ENCODE assay signal across 12 mouse cellular contexts in the genomic region with DNA sequence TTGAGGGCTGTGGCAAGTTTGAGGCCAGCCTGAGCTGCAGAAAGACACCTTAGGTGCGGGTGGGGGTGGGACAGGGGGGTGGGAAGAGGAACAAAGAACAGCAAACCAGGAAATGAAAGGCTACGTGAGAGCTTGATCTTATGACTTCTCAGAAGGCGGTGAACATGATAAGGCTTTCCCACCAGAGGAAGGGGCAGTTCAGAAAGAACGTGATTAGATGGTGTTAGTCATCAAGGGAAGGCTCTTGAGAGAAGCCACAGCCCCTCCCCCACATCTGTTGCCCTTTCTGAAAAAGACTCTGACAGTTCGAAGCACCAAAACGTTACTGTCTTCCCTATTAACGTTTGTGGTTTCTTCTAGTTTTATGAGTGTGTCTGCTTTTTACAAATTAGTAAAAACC.
DNase-seq lines count a peak whose midpoint lies in the region; ATAC-seq and TF ChIP-seq lines count a peak whose summit lies in the region.
"Had no signal": no experiment of that assay in that cellular context is flagged by ENCODE, and none has a peak within 500 bp of the region (broad histone marks: within the 10 kb centered on the region; RNA-seq: fewer than 3 reads in every experiment).

No protein-coding gene starts in this region.

- H3K36me3 ChIP-seq in heart, postnatal 0 days (replicated peaks; ENCODE audit: control insufficient read depth, insufficient read depth, low read length): no peaks in the 10 kb centered on the region
- H3K36me3 ChIP-seq in intestine, embryonic 15.5 days: no peaks in the 10 kb centered on the region
- no peaks in the 10 kb centered on the region for H3K36me3 ChIP-seq in small intestine, adult 2 months (ENCODE audit: control insufficient read depth, insufficient read depth, low read length)
- H3K36me3 ChIP-seq: limb, embryonic 15.5 days; neural tube, embryonic 13.5 days had no signal

- no peaks in the 10 kb centered on the region for H3K27me3 ChIP-seq in heart, postnatal 0 days (ENCODE audit: control insufficient read depth, insufficient read depth, low read length)
- H3K27me3 ChIP-seq in intestine, embryonic 15.5 days (replicated peaks): no peaks in the 10 kb centered on the region
- no peaks in the 10 kb centered on the region for H3K27me3 ChIP-seq in small intestine, adult 2 months (ENCODE audit: control insufficient read depth, insufficient read depth, low read length)
- H3K27me3 ChIP-seq: limb, embryonic 15.5 days; neural tube, embryonic 13.5 days had no signal

- no peak overlapping the region for H3K4me3 ChIP-seq in heart, postnatal 0 days (ENCODE audit: low read depth, low read length)
- no peak overlapping the region for H3K4me3 ChIP-seq in intestine, embryonic 15.5 days (replicated peaks)
- H3K4me3 ChIP-seq in small intestine, adult 2 months (ENCODE audit: low read depth, low read length): no peak overlapping the region
- H3K4me3 ChIP-seq: limb, embryonic 15.5 days; neural tube, embryonic 13.5 days had no signal

- WGBS in heart, postnatal 0 days: 8% methylated on average over 7 of the region's 7 CpGs
- WGBS in intestine, embryonic 15.5 days: 25% methylated on average over 7 of the region's 7 CpGs
- 13% methylated on average over 7 of the region's 7 CpGs for WGBS in small intestine, adult 2 months

- no peak for TF ChIP-seq EP300 in heart, postnatal 0 days (IDR thresholded peaks at IDR 0.05; ENCODE audit: low read depth)

- no peaks in the 10 kb centered on the region for H3K9me3 ChIP-seq in heart, postnatal 0 days (replicated peaks; ENCODE audit: control insufficient read depth, low read length)
- H3K9me3 ChIP-seq in intestine, embryonic 15.5 days: no peaks in the 10 kb centered on the region
- H3K9me3 ChIP-seq: limb, embryonic 15.5 days; neural tube, embryonic 13.5 days had no signal

- H3K4me1 ChIP-seq in heart, postnatal 0 days (ENCODE audit: control insufficient read depth, insufficient read depth): peaks cover 4% of the 10 kb centered on the region; the same call in 1 of the 2 replicates
- H3K4me1 ChIP-seq in intestine, embryonic 15.5 days (replicated peaks): 0 out of 2 replicates have a peak, but pooled peaks cover 3% of the 10 kb centered on the region
- H3K4me1 ChIP-seq in small intestine, adult 2 months (ENCODE audit: control insufficient read depth, insufficient read depth, insufficient read length, low read length): no peaks in the 10 kb centered on the region; the same call in 1 of the 2 replicates
- H3K4me1 ChIP-seq: limb, embryonic 15.5 days had no signal

- ATAC-seq in heart, postnatal 0 days (ENCODE audit: insufficient read depth, low read depth): no peak
- ATAC-seq in intestine, embryonic 15.5 days: peak; percentile 86

- no peak overlapping the region for H3K9ac ChIP-seq in heart, postnatal 0 days (replicated peaks; ENCODE audit: low read depth, low read length)
- H3K9ac ChIP-seq in intestine, embryonic 15.5 days: no peak overlapping the region
- H3K9ac ChIP-seq: limb, embryonic 15.5 days; neural tube, embryonic 13.5 days had no signal

- TF ChIP-seq POLR2A in small intestine, adult 2 months (IDR thresholded peaks at IDR 0.05; ENCODE audit: low read depth, low read length): no peak

- no peak overlapping the region for H3K27ac ChIP-seq in heart, postnatal 0 days (ENCODE audit: low read depth)
- no peak overlapping the region for H3K27ac ChIP-seq in intestine, embryonic 15.5 days
- H3K27ac ChIP-seq in small intestine, adult 2 months (ENCODE audit: insufficient read depth, low read depth, low read length): peak overlapping the region; percentile 45; the same call in 1 of the 2 replicates
- H3K27ac ChIP-seq: kidney, postnatal 0 days; limb, embryonic 15.5 days; neural tube, embryonic 13.5 days had no signal

- DNase-seq in heart, postnatal 0 days (ENCODE audit: low spot score): peak; percentile 37
- no peak for DNase-seq in heart, adult 9 months (ENCODE audit: low spot score in 2 of 2)
- peak; percentile 19 for DNase-seq in thymus, postnatal 14 days
- no peak for DNase-seq in thymus, postnatal 25 days
- DNase-seq in left cerebral cortex, postnatal 14 days (ENCODE audit: low spot score in 2 of 2): no peak
- no peak for DNase-seq in cerebellum, postnatal 25 days
- DNase-seq: adrenal gland, postnatal 36 days had no signal

- TF ChIP-seq CTCF in heart, postnatal 0 days (IDR thresholded peaks at IDR 0.05; ENCODE audit: low read depth): no peak
- TF ChIP-seq CTCF in small intestine, adult 2 months (IDR thresholded peaks at IDR 0.05; ENCODE audit: extremely low read depth, insufficient read length, insufficient replicate concordance, low read depth, low read length): no peak

- intact Hi-C loops in left cerebral cortex, postnatal 14 days (cut with DNase I): no loop called here

- H3K4me2 ChIP-seq in heart, postnatal 0 days (ENCODE audit: low read depth, low read length): peak overlapping the region; percentile 11; the same call in 1 of the 2 replicates
- H3K4me2 ChIP-seq in intestine, embryonic 15.5 days (replicated peaks): no peak overlapping the region
- H3K4me2 ChIP-seq: limb, embryonic 15.5 days; neural tube, embryonic 13.5 days had no signal

Comparison
In these comparisons a context has a peak if more than half of its experiments do, and no peak if none do; other contexts are left out.
1. DNase-seq: peak in heart, postnatal 0 days (single experiment) and thymus, postnatal 14 days (single experiment); none in heart, adult 9 months (0 of 2), thymus, postnatal 25 days (single experiment), left cerebral cortex, postnatal 14 days (0 of 2) and cerebellum, postnatal 25 days (0 of 2).